Mouse (Mus musculus): ENCODE measurements at regions not wholly inside any gene's neighbourhood (a gene's known extent, or its start where the extent isn't known, plus 50 kb on each side); places are given as distances from the start of the nearest gene placed in this dataset.

DNA sequence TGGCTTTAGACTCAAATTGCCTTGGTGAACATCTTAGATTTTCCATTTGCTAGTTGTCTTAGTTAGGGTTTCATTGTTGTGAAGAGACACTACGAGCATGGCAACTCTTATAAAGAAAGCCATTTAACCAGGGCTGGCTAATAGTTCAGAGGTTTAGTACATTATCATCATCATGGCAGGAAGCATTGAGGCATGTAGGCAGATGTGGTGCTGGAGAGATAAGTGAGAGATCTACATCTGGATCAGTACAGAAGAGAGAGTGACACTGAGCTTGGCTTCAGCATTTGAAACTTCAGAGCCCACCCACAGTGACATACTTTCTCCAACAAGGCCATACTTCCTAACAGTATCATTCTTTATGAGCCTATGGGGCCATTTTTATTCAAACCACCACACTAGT is 127.3 kb upstream of the Opcml start:
- TF ChIP-seq POLR2A (IDR thresholded peaks at IDR 0.05; ENCODE audit: low read depth, low read length) (no peak), CTCF (IDR thresholded peaks at IDR 0.05; ENCODE audit: borderline replicate concordance, insufficient read depth, low read length) (no peak)

Measured in embryonic fibroblast, embryonic 13.5 days (primary cell).